Mouse (Mus musculus): ENCODE measurements around the gene Olfr894.
"Not testable (repeated sequence)": the region's sequence is repeated elsewhere in the genome, so short reads cannot be mapped to it uniquely, and the experiment has no call there.

Gene Olfr894

GRCm38 (mm10) chr9:38217755-38218154, at the start of gene Olfr894:
Gene Olfr894, plus strand, starts transcription at chr9:38218055.
- no peak for DNase-seq (ENCODE audit: low spot score)

DNA sequence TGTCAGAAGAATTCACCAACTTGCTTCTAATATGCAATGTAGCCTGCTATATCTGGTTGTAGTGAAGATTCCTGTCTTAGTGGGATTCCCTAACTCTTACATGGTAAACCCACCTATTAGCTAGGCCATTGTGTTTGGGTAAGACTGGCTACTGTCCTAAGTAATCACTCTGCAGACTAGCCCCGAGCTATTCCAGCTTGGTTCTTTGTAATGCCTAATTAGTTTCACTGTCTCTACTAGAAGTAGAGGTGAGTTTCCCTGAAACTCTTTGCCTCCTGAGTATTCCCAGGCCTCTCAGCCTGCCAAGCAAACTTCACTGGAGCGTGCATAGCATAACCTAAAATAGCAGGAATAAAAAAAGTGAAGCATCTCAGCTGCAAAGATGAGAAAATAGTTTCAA, 49.5 kb upstream of the Olfr894 start:
- not testable (repeated sequence) for DNase-seq (ENCODE audit: low spot score)

DNA sequence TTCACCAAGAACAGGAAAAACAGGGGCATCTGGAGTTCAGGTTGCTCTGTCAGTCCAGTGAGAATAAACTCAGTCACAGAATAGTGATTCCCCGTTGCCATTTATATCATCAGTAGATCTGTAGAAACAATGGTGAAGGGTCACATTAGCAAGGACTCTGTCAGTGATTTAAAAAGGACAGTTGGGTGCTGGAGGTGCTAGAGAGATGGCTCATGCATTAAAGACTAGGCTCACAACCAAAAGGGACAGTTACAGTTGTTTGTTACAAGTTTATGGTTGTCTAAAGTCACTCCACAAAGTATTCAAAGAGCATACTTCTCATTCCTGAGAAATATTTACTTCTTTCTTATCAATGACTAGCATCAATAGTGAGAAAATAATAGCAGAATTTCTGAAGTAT, 37.1 kb upstream of the Olfr894 start, which contains the start of gene Olfr891:
Gene Olfr891 (minus strand): TSS at position 101 of the 400 bp plus-strand sequence.
- DNase-seq (ENCODE audit: low spot score), result no peak

GRCm38 (mm10) chr9:38208065-38208464, 9.8 kb upstream of the Olfr894 start, which contains the start of gene Olfr893:
Gene Olfr893, plus strand, starts transcription at chr9:38208365.
- DNase-seq (ENCODE audit: low spot score), result no peak

DNA sequence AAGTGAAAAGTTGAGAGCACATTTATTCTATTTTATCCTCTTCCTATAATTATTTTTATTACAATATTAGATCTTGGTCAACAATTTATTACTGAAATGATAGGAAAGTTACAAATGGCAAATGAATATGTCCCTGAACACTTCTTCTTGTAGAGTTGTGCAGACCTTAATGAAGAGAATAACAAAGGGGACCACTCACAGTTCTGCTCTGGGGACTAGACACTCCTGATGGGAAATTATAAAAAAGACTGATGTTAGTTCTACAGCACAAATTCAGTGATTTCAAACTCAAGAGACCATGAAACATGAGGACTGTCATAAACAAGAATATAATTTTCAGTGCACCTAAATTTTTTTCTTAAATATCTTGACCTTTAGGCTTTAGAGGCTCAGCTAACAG, 34.6 kb downstream of the Olfr894 start, which contains the start of gene Olfr143:
Gene Olfr143 (plus strand): TSS at position 301 of the 400 bp plus-strand sequence.
- no peak for DNase-seq (ENCODE audit: low spot score)

DNA sequence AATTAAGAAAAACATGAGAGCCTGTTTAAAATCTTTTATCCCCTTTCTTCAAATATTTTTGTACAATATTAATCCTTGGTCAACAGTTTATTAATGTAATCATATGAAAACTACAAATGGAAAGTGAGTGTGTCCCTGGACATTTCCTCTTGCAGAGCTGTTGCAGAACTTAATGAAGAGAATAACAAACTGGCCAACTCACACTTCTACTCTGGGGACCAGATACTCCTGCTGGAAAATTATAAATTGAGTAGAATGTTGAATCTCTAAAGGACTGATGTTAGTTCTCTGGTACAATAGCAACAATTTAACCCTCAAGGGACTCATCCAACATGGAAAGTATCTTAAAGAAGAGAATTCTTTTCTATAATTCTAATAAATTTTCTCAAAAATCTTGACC, 49.7 kb downstream of the Olfr894 start, which contains the start of gene Olfr895:
Gene Olfr895 (plus strand): TSS at position 301 of the 400 bp plus-strand sequence.
- DNase-seq (ENCODE audit: low spot score), result no peak
